Mouse (Mus musculus): ENCODE measurements at regions not wholly inside any gene's neighbourhood (a gene's known extent, or its start where the extent isn't known, plus 50 kb on each side); places are given as distances from the start of the nearest gene placed in this dataset.

DNA sequence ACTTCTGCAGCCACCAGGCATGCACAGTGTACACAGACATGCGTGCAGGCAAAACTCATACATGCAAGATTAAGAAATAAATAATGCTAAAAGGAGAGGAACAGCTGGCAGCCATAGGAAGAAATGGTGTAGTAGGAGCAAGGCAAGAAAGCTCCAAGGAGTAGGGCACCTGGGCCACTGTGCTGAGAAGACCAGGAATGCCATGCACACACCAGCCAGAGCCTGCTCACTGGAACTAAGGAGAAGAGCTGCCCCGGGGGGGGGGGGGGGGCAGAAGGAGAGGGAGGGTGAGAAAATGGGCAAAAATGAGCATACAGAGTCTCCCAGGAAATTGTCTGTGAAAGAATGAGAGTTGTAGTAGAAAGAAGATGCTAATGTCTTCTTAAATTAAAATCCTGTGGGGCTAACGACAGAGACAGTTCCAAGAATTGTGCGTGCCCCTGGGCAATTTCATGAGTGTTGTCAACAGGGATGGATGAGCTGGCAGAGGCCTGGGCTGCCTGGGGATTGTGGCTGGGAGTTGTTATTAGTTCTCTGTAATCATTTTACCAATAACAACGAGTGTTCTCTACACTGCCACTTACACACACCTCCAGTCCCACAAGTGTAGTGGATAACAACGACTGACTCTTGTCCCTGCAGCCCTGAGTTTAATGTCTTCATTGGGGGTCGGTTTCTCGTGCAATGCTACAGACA, 54.2 kb upstream of the Syt13 start:
- peaks cover 4% of the 10 kb centered on the region for H3K27me3 ChIP-seq
- TF ChIP-seq CTCF (IDR thresholded peaks at IDR 0.05), result no peak
- in situ Hi-C loops (cut with MboI; ENCODE audit: low pct_unique_long_range_greater_than_20kb), result no loop called here
- ChIA-PET POLR2A (no interaction called here), CTCF (interaction anchor here (1.0 kb wide), 1 partner anchor 52 kb away, joined by 3 read pairs; no protein-coding TSS in a partner anchor)
- ATAC-seq (no peak), DNase-seq (ENCODE audit: low read depth, low spot score) (no peak)

Data from Patski (cell line).